Mouse (Mus musculus) midbrain, embryonic 12.5 days (tissue): Measurements from ENCODE around the gene Tenm3. TPM values are rescaled to one million over a fixed set of nuclear protein-coding genes. Genes with fewer than 3 reads are reported as not detected.

ENCODE experiments used
- ATAC-seq: fragments of 200-750 bp; cut with Nextera tagmentation; 2 replicates; pipeline ENCODE4 v1.8.0; 2017; ENCODE audit warnings: low read depth, moderate TSS enrichment, moderate library complexity; ENCODE audit not compliant: low FRiP score
- H3K27ac ChIP-seq: fragments of 300-500 bp; sonication (generic); replicated peaks from 2 replicates; pipeline ENCODE4 v1.5.1; 2016; ENCODE audit warnings: mild to moderate bottlenecking
- H3K27me3 ChIP-seq: fragments of 300-500 bp; sonication (generic); 2 replicates; pipeline ENCODE4 v1.6.1; 2016; ENCODE audit warnings: mild to moderate bottlenecking
- H3K36me3 ChIP-seq: fragments of 300-500 bp; sonication (generic); 2 replicates; pipeline ENCODE4 v1.6.1; 2016
- H3K4me1 ChIP-seq: fragments of 300-500 bp; sonication (generic); 2 replicates; pipeline ENCODE4 v1.6.1; 2016
- H3K4me2 ChIP-seq: fragments of 300-500 bp; sonication (generic); replicated peaks from 2 replicates; pipeline ENCODE4 v1.6.1; 2016; ENCODE audit warnings: mild to moderate bottlenecking, moderate library complexity
- H3K4me3 ChIP-seq: fragments of 300-500 bp; sonication (generic); 2 replicates; pipeline ENCODE4 v1.5.1; 2016; ENCODE audit warnings: mild to moderate bottlenecking
- H3K9ac ChIP-seq: fragments of 300-500 bp; sonication (generic); replicated peaks from 2 replicates; pipeline ENCODE4 v1.6.1; 2016; ENCODE audit warnings: mild to moderate bottlenecking, moderate library complexity
- H3K9me3 ChIP-seq: fragments of 300-500 bp; sonication (generic); 2 replicates; pipeline ENCODE4 v1.6.1; 2016; ENCODE audit warnings: mild to moderate bottlenecking
- WGBS: fragments of 180-500 bp; shearing (Covaris S2); methylation state at CpG from one replicate; pipeline ENCODE4 v1.1.7; 2016; 5-methylcytosine and 5-hydroxymethylcytosine counted together
- polyA plus RNA-seq: library from polyadenylated mRNA; unstranded; fragments of >200 nt; fragmentation: Nextera tagmentation; extraction: Ambion mirVana; gene quantifications from 2 replicates; pipeline ENCODE4 v1.2.1, GENCODE M21; 2016

Tenm3 gene
- polyA plus RNA-seq, 1 experiment from 2014 or later, result 63.9 TPM

GRCm38 (mm10) chr8:48228676-48229075, 615.1 kb downstream of the Tenm3 start:
- WGBS, result 98% methylated on average over 35 of the region's 35 CpGs
- peaks cover 53% of the 10 kb centered on the region for H3K36me3 ChIP-seq

DNA sequence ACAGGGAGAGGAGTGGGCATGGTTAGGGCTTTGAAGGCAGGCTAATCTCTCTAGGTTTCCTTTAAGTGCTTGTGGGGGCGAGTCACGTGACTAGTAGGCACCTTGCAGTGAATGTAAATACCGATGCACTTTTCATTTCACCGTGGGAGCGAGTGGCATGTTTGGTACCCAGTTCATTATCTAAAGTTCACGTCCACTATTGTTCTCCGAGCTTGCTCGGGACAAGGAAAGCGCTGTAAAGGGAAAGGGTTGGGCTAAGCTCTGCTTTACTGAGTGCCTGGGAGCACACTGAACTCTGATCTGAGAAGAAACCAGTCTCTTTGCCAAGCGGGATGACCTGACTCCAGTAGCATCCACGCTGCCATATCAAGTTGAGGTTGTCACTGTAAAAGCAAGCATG, 619.0 kb downstream of the Tenm3 start:
- Histone ChIP-seq H3K27ac (peak overlapping the region; percentile 39; the same call in 1 of the 2 replicates), H3K27me3 (peaks cover 24% of the 10 kb centered on the region), H3K4me3 (no peak overlapping the region), H3K4me1 (peaks cover 40% of the 10 kb centered on the region), H3K9me3 (peaks cover 13% of the 10 kb centered on the region), H3K4me2 (peak overlapping the region; percentile 31), H3K9ac (no peak overlapping the region; the same call in 1 of the 2 replicates), H3K36me3 (peaks cover 25% of the 10 kb centered on the region)
- ATAC-seq, result peak; percentile 57
- WGBS, result 14% methylated on average over 11 of the region's 11 CpGs

More at GRCm38 (mm10) chr8:48228676-48229075, 615.1 kb downstream of the Tenm3 start:
- ATAC-seq, result no peak
- no peak overlapping the region for H3K9ac ChIP-seq
- H3K27me3 ChIP-seq, result peaks cover 7% of the 10 kb centered on the region; the same call in 1 of the 2 replicates
- peaks cover 22% of the 10 kb centered on the region for H3K4me1 ChIP-seq
- H3K4me3 ChIP-seq, result no peak overlapping the region
- no peak overlapping the region for H3K27ac ChIP-seq
- no peak overlapping the region for H3K4me2 ChIP-seq
- peaks cover 13% of the 10 kb centered on the region for H3K9me3 ChIP-seq

DNA sequence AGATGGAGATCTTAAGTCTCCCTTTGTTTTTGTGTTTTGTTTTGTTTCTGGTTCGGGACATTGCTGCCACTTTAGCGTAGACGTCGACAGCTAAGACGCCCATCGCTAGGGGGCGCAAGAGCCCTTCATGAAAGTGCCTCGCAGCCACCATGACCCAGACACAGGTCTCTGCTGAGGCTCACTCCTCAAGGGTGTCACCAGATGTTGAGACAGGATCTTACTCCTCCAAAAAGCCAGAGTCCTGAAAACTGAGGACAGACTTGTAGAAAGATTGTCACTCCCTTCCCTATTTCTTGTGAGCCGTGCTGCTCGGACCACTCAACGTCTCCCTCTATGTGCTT, 621.4 kb downstream of the Tenm3 start:
- Histone ChIP-seq H3K27ac (peak overlapping the region; percentile 39; the same call in 1 of the 2 replicates), H3K4me3 (peak overlapping the region; percentile 31), H3K9ac (no peak overlapping the region), H3K4me1 (peaks cover 40% of the 10 kb centered on the region), H3K27me3 (peaks cover 41% of the 10 kb centered on the region), H3K4me2 (peak overlapping the region; percentile 55), H3K9me3 (no peaks in the 10 kb centered on the region), H3K36me3 (peaks cover 4% of the 10 kb centered on the region; the same call in 1 of the 2 replicates)
- peak; percentile 50 for ATAC-seq
- 13% methylated on average over 11 of the region's 11 CpGs for WGBS

DNA sequence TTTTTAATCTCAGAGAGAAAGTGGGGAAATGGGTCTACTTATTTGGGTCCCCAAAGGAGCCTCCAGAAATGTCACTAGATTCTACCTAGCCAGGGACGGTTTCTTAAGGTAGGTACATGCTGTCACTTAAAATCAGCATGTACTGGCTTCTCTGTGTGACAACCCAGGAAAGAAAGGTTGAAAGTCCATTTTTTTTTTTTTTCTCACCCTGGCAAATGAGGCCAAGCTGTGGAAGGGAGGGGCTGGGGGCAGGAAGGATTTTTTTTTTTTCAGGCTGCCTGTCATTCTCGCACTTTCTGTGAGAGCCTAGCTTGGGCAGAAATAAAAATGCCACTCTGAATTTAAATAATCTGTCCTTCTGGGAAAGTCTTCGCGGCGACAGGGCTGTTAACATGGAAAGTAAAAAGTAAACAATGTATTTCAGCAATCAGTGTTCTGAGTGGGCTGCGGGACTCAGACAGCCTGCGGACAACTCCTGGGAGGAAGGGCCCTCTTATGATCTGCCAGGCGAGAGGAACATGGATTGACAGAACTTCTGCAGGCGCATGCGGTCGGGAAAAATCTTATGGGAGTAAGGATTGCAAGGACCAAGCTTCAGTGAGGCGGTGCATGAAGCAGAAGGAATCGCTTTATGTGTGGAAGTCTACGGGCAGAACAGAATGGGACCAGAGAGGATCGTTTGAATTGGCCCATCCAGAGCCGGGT, 621.9 kb downstream of the Tenm3 start:
- H3K27ac ChIP-seq, result peak overlapping the region; percentile 39; the same call in 1 of the 2 replicates
- no peak overlapping the region for H3K9ac ChIP-seq
- peaks cover 3% of the 10 kb centered on the region; the same call in 1 of the 2 replicates for H3K36me3 ChIP-seq
- 12% methylated on average over 16 of the region's 16 CpGs for WGBS
- peaks cover 40% of the 10 kb centered on the region for H3K4me1 ChIP-seq
- peak overlapping the region; percentile 31 for H3K4me3 ChIP-seq
- peaks cover 46% of the 10 kb centered on the region for H3K27me3 ChIP-seq
- H3K4me2 ChIP-seq, result peak overlapping the region; percentile 55
- peak; percentile 60 for ATAC-seq
- no peaks in the 10 kb centered on the region for H3K9me3 ChIP-seq

- H3K4me2 ChIP-seq, result no peak overlapping the region
- no peaks in the 10 kb centered on the region for H3K36me3 ChIP-seq
- H3K9ac ChIP-seq, result no peak overlapping the region
- 84% methylated on average over 11 of the region's 11 CpGs for WGBS
- peaks cover 40% of the 10 kb centered on the region for H3K4me1 ChIP-seq
- no peak for ATAC-seq
- no peaks in the 10 kb centered on the region for H3K9me3 ChIP-seq
- peaks cover 50% of the 10 kb centered on the region for H3K27me3 ChIP-seq
- no peak overlapping the region for H3K4me3 ChIP-seq
- no peak overlapping the region for H3K27ac ChIP-seq
Observed at GRCm38 (mm10) chr8:48221304-48221703, 622.4 kb downstream of the Tenm3 start.

DNA sequence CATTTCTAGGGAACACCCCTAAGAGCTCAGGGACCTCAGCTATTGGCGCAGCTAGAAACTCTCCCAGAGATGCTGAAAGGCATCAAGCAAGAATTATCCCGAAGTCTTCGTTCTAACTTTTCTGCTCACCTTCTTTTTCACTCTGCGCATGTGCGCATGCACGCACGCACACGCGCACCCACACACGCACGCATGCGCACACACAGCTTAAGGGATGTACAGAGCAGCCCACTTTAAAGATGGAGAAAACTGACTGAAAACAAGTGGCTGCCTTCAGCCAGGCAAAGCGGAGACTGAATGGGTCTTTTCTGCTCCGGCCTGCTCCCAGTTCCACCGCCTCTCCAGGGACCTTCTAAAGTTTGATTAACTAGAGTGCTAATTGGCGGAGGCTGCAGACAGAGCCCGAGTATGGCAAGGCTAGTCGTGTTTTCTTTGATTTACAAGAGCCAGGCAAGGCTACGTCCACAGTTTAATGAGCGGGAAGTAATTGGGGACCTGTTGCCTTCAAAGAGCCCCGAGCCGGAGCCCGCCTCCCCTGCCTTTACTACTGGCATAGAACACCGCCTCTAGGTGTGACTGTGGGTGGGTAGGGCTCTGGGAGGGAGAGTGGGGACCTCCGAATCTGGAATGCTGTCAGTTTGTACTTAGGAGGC, 623.1 kb downstream of the Tenm3 start:
- 86% methylated on average over 25 of the region's 25 CpGs for WGBS
- H3K4me1 ChIP-seq, result peaks cover 36% of the 10 kb centered on the region
- no peak overlapping the region for H3K4me3 ChIP-seq
- H3K36me3 ChIP-seq, result no peaks in the 10 kb centered on the region
- H3K9ac ChIP-seq, result no peak overlapping the region
- H3K27me3 ChIP-seq, result peaks cover 56% of the 10 kb centered on the region
- no peak for ATAC-seq
- no peaks in the 10 kb centered on the region for H3K9me3 ChIP-seq
- H3K27ac ChIP-seq, result no peak overlapping the region
- H3K4me2 ChIP-seq, result no peak overlapping the region

DNA sequence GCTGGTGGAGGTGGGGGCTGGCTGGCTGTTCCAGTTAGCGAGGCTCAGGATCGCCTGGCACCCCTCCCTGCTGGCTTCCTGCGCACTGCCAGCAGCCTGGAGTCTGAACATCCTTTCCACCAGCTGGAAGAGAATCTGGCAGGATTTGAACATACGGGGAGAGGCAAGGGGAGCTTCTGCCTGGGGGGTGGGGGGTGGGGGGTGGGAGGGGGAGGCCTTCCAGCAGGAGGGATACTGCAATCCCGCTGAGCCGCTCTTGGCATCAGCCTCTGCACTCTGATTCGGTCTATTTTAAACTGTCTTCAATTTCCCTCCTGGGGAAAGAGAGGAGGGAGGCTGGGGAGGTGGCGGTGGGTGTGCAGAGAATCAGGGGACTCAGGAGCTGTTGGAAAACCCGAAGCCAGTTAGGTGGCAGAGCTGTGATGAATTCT, 628.7 kb downstream of the Tenm3 start:
- H3K4me3 ChIP-seq, result no peak overlapping the region
- H3K27me3 ChIP-seq, result peaks cover 65% of the 10 kb centered on the region
- no peak for ATAC-seq
- no peak overlapping the region for H3K27ac ChIP-seq
- no peak overlapping the region for H3K9ac ChIP-seq
- 0 out of 2 replicates have a peak, but pooled peaks cover 8% of the 10 kb centered on the region for H3K4me1 ChIP-seq
- H3K4me2 ChIP-seq, result no peak overlapping the region
- no peaks in the 10 kb centered on the region for H3K9me3 ChIP-seq
- 27% methylated on average over 9 of the region's 9 CpGs for WGBS
- no peaks in the 10 kb centered on the region for H3K36me3 ChIP-seq

- Histone ChIP-seq H3K9me3 (no peaks in the 10 kb centered on the region), H3K4me2 (no peak overlapping the region), H3K4me3 (no peak overlapping the region), H3K27me3 (peaks cover 58% of the 10 kb centered on the region), H3K27ac (no peak overlapping the region), H3K9ac (no peak overlapping the region), H3K4me1 (0 out of 2 replicates have a peak, but pooled peaks cover 8% of the 10 kb centered on the region), H3K36me3 (no peaks in the 10 kb centered on the region)
- ATAC-seq, result no peak
- 48% methylated on average over 6 of the region's 6 CpGs for WGBS
Observed at GRCm38 (mm10) chr8:48214386-48214785, 629.4 kb downstream of the Tenm3 start.

DNA sequence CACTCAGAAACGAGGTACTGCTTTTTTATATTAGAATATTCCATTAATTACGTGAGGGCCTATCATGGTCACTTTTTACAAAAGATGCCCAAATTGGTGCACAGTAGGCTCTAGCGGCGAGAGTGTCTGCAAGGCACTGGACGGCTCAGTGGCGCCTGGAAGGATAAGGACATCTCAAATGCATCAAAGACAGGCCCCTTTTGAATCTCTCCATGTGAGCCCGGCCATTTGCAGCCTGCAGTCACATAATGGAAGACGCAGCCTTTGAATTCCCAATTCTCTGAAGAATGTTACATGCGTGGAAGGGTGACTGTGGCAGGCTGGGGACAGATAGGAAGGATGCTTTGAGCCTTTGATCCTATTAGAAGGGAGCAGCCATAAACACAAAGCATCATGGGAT, 631.8 kb downstream of the Tenm3 start:
- no peak overlapping the region for H3K9ac ChIP-seq
- H3K4me3 ChIP-seq, result no peak overlapping the region
- H3K4me2 ChIP-seq, result no peak overlapping the region
- WGBS, result 61% methylated on average over 9 of the region's 9 CpGs
- ATAC-seq, result no peak
- H3K27ac ChIP-seq, result no peak overlapping the region
- H3K4me1 ChIP-seq, result 0 out of 2 replicates have a peak, but pooled peaks cover 8% of the 10 kb centered on the region
- no peaks in the 10 kb centered on the region for H3K36me3 ChIP-seq
- H3K9me3 ChIP-seq, result no peaks in the 10 kb centered on the region
- H3K27me3 ChIP-seq, result peaks cover 40% of the 10 kb centered on the region

- Histone ChIP-seq H3K4me2 (no peak overlapping the region), H3K4me3 (no peak overlapping the region), H3K9ac (no peak overlapping the region), H3K36me3 (no peaks in the 10 kb centered on the region), H3K4me1 (peaks cover 4% of the 10 kb centered on the region; the same call in 1 of the 2 replicates), H3K27me3 (peaks cover 16% of the 10 kb centered on the region), H3K9me3 (no peaks in the 10 kb centered on the region), H3K27ac (no peak overlapping the region)
- WGBS, result 78% methylated on average over 6 of the region's 6 CpGs
- no peak for ATAC-seq
Observed at GRCm38 (mm10) chr8:48207567-48207966, 636.2 kb downstream of the Tenm3 start.

DNA sequence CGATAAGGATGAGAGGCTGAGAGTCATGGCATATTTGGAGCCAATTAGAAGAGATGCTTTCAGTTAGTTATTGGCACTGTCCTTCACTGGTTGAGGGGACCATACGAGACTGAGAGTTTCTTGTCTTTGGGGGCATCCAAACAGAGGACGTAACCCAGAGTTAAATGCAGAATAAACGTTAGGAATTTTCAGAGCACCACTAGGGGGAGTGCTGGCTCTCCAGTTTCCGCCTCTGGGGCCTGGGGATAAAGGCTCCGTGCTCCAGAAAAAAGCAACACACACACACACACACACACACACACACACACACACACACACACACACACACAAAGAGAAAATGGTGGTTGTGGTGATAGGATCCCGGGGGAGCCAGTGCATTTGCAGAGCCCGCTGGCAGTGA, 636.8 kb downstream of the Tenm3 start:
- no peak overlapping the region for H3K4me3 ChIP-seq
- no peak overlapping the region for H3K4me2 ChIP-seq
- H3K27me3 ChIP-seq, result peaks cover 10% of the 10 kb centered on the region; the same call in 1 of the 2 replicates
- no peak overlapping the region for H3K27ac ChIP-seq
- no peaks in the 10 kb centered on the region for H3K36me3 ChIP-seq
- H3K9me3 ChIP-seq, result no peaks in the 10 kb centered on the region
- H3K4me1 ChIP-seq, result peaks cover 4% of the 10 kb centered on the region; the same call in 1 of the 2 replicates
- WGBS, result 73% methylated on average over 8 of the region's 8 CpGs
- H3K9ac ChIP-seq, result no peak overlapping the region
- ATAC-seq, result no peak

- H3K9ac ChIP-seq, result no peak overlapping the region
- no peaks in the 10 kb centered on the region for H3K36me3 ChIP-seq
- no peaks in the 10 kb centered on the region for H3K9me3 ChIP-seq
- H3K27ac ChIP-seq, result no peak overlapping the region
- H3K27me3 ChIP-seq, result peaks cover 10% of the 10 kb centered on the region; the same call in 1 of the 2 replicates
- no peak for ATAC-seq
- H3K4me1 ChIP-seq, result peaks cover 4% of the 10 kb centered on the region; the same call in 1 of the 2 replicates
- H3K4me3 ChIP-seq, result no peak overlapping the region
- H3K4me2 ChIP-seq, result no peak overlapping the region
- 65% methylated on average over 12 of the region's 12 CpGs for WGBS
Observed at GRCm38 (mm10) chr8:48204838-48205345, 638.9 kb downstream of the Tenm3 start.
